Mouse (Mus musculus): ENCODE results near the gene Neu3.

Gene Neu3

DNA sequence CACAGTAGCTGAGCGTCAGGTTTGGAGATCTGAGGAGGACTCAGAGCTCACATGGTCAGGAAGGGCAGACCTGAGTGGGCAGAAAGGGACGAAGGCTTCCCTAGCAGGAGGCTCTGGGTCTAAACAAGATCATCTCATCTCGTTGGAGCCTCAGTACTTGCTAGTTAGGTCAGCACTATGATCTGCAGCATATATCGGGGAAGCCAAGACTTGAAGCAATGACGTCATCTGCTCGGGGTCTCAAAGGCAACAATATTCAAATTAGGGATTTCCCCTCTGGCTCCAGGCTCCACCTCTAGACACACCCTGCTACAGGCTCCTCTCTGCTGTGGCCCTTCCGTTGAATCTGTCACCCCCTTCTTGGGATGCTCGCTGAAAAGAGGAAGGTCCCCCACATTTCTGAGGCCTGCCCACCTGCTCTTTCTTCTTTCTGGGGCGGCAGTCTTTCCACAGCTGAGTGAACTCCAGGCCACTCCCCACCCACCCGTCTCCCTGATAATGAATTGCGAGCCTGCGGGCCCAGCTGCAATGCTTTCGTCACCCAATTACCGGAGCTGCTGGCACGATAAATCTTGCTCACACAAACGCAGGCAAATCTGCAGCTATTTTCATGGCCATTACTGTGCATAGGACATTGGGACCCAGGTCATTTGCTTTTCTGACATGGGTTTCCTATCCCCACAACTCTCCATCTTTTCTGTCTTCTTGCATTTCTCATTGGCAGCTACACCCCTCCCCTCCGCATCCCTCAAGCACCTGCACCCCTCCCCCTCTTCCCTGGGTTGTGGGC, 32.8 kb downstream of the Neu3 start:
- DNase-seq (ENCODE audit: low spot score), result no peak

DNA sequence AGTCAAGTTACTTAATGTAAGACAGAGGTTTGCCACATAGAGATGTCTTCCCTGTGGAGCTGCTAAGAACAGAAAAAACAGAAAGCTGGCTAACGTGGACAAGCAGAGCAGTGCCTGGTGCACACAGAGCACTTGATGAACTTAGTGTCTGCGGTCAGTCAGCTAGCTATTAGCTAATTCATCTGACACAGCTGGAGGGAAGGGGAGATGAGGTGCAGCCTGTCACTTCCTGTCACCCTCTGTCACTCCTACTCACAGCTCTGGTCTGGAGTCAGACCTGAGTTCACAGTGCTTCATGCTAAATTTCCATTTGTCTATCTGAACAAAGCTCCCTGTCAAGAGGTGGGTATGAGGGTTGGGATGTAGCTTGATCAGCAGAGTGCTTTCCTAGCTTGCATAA, 34.1 kb downstream of the Neu3 start:
- DNase-seq (ENCODE audit: low spot score), result no peak

DNA sequence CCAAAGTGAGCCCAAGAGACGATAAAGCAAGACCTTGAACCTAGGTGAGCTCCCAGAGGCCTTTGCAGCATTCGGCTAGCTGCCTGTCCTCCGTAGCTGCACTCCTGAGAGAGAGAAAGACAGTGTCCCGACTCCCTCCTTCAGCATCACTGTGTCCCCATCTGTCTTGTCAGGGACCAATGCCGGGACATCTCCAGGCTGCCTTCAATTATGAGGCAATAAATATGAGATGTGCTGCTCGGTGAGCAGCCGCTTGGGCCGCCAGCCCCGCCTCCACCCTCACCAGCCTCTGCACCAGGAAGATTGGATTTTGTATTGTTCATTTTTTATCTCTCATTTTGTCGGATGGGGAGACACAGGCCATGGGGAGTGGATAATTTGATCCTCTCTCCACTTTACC, 37.4 kb downstream of the Neu3 start:
- no peak for DNase-seq (ENCODE audit: low spot score)

DNA sequence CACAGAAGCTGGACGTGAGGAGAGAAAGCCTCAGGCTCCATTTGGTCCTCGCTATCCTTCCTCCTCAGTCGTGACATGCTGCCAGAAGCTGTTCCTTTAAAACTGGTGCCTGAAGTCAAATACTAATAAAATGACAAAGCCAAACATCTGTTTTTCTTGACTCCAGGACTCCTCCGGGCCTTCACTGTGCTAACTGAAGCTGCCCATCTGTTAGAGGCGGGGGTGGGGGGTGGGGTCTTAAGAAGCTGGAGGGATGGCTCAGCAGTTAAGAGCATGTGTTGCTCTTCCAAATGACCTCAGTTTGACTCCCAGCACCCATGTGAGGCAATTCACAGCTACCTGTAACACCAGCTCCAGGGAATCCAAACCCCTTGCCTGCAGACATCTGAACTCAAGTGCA, 39.7 kb downstream of the Neu3 start:
- no peak for DNase-seq (ENCODE audit: low spot score)

DNA sequence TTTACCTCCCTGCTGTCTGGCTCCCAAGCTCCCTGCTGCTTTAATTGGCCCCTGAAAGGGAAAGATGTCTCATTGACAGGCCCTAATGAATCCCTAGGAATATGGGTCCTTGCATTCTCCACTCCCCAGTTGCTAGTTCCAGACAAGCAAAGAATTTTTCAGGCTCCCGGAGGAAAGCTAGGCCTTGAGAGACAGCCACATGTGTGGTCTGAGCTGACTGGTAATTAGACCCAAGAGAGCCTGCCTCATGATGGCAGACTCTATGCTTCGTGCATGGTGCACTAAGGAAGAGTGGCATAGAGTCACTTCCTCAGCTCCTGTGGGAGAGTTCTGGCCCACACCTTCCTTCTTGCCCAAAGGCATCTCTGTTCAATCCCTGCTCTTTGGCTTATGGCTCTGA, 40.3 kb downstream of the Neu3 start:
- no peak for DNase-seq (ENCODE audit: low spot score)

DNA sequence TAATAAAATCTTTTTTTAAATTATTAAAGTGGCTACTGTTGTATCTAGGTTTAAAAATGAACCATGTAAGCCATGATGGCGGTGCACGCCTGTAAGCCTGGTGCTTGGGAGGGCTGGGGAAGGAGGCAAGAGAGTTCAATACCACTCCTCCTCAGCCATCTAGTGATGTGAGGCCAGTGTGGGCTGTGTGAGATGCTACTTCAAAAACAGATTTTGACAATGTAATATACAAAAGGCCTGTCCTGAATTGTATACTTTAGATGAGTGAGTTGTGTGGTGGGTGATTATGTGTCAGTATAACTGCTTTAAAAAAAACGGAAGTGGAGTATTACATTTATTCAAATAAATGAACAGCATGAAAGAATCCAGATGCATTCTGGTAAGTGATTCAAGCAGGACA, 41.4 kb downstream of the Neu3 start:
- DNase-seq (ENCODE audit: low spot score), result no peak

DNA sequence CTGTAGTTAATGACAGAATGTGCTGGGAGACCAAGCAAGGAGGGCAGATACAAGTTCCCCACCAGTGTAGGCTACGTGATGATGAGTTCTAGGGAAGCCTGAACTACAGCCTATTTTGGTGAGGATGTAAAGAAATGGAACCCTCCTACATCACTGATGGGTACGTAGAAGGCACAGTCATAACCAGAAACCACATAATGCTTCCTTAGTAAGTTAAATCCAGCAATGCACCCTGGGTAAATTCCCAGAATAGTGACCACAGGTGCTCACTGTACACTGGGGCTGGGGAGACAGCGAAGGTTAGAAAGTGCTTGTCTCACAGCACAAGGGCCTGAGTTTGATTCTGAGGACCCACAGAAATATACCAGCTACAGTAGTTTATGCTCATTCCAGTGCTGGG, 42.7 kb downstream of the Neu3 start:
- no peak for DNase-seq (ENCODE audit: low spot score)

DNA sequence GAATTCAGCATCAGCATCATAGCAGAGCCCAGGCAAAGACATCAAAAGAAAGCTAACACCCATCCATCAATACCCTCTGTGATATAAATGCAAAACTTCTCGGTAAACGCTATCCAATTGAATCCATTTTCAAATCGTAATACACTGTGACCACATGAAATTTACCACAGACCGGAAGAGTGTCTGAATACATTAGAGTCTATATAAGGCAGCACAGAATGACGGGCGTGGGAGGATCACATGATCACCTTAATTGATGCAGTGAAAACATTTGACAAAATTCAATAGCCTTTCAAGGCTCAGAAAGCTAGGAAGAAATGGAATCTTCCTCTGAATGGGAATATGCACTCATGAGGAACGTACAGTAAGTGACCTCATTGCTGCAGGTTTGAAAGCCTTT, 44.8 kb downstream of the Neu3 start:
- DNase-seq (ENCODE audit: low spot score), result no peak

DNA sequence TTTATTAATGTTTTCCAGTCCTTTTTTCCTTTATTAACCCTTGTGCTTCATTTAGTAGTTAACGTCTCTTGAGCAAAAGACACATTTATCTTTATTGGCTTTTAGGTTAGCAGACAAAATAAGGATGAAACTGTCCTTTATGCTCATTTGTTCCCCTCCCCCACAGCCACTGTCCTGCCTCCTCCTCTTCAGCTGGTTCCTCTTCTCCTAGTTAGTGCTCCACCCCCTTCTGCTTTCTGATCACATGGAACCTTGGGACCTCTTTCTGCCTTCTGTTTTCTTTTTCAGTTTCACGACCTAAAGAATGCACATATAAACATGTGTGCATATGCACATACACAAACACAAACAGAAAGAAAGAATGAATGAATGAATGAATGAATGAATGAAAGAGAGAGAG, 46.3 kb downstream of the Neu3 start:
- DNase-seq (ENCODE audit: low spot score), result no peak

DNA sequence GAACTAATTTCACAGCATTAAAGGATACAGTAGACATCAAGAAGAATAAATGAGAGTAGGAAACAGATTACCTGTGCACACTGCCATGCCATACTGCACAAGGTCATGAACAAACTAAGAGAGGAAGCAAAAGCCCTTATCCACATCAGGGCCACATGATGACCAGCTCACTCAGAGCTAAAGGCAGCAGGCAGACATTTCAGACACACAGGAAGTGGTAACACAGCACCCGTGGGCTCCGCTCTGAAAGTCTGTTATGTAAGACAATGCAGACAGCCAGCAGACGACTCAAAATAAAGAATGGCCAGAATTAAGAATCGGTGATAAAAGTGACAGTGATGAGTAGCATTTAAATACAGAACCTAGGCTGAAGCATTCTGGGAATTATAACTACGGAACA, 46.8 kb downstream of the Neu3 start:
- DNase-seq (ENCODE audit: low spot score), result no peak

DNA sequence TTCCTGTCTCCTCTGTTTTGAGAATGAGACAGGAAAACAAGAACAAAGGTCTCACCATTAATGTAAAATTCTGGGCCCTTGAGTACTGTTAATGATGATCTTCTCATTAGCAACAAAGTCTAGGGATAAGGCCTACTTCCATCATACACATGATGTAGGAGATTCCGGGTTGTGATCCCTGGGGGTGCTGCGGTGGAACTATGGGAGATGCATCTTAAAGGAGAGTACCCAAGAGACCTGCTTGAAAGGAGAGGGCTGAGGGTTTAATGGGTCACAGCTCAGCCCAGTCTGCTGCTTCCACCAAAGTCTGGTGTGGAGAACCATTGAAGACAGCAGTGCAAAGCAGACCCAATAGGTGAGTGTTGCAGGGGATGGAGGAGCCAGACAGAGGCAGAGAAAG, 65.0 kb downstream of the Neu3 start, which contains the start of gene Olfr521:
Gene Olfr521, plus strand, starts transcription at position 301 of the 400 bp plus-strand sequence.
- DNase-seq (ENCODE audit: low spot score), result no peak
